Mouse (Mus musculus): ENCODE data around the gene Chgb.

Chgb gene

GRCm38 (mm10) chr2:132780978-132781377, at the start of gene Chgb:
Gene Chgb (plus strand): TSS chr2:132781278.
- DNase-seq (ENCODE audit: low spot score), result no peak

DNA sequence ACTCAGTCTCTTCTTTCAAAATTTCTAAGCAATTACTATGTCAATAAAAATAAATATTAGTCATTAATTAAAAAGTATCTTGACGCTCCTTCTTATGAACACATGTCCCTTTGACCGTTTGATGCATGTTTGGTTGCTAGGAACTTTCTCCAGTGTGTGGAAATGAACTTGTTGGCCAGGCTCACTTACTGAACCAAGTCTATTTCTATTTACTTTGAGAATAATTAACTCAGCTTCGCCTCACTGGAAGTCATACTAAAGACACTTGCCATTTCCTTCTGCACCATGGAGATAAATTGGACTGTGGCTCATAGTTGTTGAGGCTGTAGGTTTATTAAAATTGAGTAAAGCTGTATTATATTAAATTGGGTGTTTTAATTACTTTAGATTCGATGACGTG, 48.1 kb upstream of the Chgb start:
- no peak for DNase-seq (ENCODE audit: low spot score)

DNA sequence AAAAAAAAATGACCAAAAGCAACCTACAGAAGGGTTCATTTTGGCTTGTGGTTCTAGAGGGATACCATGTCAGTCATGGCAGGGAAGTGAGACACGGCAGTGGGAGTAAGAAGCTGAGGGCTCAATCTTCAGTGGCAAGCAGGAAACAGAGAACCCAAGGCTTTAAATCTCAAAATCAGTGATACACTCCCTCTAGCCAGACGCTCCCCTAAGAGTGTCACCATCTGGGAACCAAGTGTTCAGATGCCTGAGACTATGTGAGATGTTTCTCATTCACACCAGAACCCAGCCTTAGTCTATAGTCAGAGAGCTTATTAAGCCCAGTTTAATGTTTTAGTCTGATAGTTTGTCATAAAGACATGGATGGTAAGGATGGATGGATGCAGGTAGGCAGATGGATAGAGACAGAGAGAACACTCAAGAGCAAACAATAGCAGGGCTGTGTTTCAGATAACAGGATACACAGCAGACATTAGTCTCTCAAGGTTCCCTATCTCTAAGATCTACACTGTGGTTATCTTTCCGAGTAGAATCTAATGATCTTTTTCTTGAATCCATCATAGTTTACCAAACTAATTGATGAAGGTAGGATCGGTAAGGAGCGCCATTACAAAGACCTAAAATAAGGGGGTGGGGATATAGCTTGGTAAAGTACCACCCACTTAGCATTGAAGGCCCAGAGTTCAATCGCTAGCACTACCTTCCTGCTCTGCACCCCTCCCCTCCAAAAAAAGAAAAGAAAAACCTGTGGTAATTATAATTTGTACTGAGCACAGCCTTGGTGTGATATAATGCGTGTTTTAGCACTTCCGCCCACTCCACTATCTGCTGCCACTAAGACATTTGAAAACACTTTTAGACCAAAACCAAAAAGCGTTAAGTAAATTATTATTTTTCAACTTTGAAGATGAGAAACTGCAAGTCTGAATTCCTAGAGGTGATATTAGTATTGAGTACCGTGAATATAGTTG, 47.2 kb upstream of the Chgb start:
- no peak for DNase-seq (ENCODE audit: low spot score)

DNA sequence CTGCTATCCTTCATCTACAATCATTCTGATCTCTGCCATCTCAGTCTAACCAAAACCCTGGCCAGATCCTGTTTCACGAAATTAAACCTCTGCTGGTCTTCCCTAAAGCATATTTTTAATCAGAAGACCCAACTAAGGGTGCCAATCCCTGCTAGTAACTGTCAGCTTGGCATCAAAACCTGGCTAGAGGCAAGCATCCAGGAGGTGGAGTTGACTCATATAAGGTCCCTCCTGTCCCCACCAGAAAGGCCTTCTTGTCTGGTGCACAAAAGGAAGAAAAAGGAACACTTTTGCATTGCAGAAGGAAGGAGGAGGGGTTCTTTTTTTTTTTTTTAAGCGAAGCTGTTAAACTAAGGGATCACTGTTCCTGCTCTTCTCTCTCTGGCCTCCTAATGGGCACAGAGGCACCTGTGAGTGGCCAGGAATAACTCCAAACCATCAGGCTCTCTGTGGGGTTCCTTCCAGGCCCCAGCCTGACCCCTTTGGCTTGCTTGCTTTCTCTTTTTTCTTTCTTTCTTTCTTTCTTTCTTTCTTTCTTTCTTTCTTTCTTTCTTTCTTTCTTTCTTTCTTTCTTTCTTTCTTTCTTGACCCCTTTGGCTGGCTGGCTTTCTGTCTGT, 42.2 kb upstream of the Chgb start:
- no peak for DNase-seq (ENCODE audit: low spot score)

- DNase-seq (ENCODE audit: low spot score), result no peak
These were observed 39.2 kb upstream of the Chgb start for GRCm38 (mm10) chr2:132741862-132742347.

DNA sequence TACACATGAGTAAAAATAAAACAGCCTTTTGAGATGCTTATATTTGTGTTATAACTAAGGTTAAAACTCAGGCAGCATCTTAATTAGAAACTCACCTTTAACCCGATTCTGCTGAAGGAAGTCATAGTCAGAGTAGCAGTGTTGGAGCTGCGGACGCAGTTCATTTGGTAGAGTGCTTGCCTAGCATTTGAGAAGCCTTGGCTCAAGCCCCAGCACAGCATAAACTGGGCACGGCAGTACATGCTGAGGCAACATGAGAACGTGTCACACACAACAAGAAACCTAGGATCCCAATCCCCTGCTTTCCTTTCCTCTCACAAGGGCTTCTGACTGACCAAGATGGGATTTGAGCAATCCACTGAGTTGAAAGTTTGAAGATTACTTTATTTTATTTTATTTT, 36.2 kb upstream of the Chgb start:
- no peak for DNase-seq (ENCODE audit: low spot score)

GRCm38 (mm10) chr2:132746108-132746507, 35.0 kb upstream of the Chgb start:
- no peak for DNase-seq (ENCODE audit: low spot score)

DNA sequence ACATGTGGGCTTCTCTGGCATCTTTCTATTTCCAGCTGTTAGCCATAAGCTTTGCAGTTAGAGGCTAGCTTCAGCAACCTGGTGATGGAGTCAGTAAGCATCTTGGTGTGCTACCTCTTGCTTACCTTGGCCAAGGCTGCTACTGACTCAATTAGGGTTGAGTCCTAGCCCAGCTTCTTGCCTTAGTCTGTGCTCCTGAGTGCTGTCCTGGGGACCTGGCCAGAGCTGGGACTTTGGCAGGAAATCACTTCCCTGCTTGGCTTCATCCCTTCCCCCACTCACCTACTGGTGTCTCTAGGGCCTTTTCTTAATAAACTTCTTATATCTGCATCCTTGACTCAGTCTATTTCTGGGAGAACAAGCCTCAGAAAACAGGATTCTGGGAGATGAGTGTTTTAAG, 30.4 kb upstream of the Chgb start:
- DNase-seq (ENCODE audit: low spot score), result no peak

DNA sequence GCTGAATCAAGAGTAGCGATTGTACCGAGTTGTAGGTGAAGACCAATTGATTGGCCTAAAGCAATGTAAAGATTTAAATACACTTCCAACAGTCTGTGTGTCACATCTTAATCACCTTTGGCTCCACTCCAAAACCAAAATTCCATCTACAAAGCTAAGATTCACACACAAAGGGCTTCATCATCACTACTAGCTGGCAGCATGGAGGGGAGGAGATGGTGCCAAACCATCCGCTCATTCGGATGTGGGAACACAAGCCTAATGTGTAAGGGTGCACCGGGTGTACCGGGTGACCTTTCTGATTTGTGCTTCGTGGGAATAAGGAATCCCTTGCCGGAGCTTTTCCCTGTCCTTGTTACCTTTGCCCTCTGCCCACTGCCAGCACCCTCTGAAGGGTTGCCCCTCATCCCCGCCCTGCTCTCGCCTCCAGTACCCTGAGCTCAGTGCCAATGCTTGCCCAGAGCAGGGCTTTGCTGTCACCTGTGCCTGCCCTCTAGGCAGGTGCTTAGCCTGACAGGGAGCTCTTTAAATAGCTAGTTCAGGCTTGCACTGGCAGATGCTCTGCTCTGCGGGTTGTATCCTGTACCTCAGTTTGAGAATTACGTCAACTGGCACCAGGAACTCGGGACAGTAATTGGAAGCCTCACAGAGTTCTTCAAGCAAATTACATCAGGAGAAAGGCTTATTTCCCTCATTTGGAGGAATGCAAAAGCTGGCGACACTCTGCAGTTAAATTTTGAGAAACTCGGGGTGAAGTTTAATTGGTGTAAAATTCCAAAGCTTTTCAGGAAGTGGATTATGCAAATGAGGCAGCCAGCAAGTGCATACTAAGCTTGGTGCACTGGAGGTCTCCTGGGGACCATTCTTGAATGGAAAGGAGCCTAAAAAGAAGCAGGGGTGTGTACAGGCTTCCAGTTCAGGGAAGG, 29.7 kb upstream of the Chgb start:
- DNase-seq (ENCODE audit: low spot score), result no peak

DNA sequence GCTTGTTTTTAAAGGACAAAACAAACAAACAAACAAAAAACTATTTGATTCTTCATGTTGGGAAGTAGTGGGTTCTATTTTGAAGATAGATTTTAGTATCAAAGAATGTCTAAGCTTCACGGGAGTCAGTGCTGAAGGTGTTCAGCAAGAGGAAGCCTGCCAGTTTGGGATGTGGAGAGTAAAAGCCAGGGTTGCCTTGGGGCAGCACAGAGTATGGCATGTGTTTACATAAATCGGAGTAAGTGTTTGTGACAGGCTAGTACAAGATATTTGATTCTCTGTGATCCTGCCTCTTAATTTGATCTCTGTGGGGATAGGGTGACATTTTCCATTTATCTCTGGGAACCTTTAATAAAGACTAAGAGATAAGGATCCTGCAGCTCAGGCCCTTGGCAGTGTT, 28.7 kb upstream of the Chgb start:
- DNase-seq (ENCODE audit: low spot score), result no peak

DNA sequence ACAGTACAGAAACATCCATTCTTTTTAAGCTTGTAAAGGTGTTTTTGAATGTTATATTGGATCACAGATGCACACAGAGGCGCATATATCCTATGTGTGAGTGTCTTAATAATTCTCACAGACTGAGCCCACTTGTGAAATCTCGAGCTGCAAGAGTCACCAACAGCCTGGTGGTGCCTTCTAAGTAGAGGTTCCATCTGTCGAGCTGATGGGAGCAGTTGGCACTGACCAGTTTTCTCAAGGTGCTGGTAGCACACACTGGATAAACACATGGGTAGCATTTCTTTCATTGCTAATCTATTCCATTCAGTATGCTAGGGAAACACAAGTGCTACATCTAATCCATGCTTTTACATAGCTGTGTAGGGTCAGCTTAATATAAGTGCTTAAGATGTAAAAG, 27.9 kb upstream of the Chgb start:
- DNase-seq (ENCODE audit: low spot score), result no peak

GRCm38 (mm10) chr2:132757911-132758310, 23.2 kb upstream of the Chgb start:
- DNase-seq (ENCODE audit: low spot score), result no peak

DNA sequence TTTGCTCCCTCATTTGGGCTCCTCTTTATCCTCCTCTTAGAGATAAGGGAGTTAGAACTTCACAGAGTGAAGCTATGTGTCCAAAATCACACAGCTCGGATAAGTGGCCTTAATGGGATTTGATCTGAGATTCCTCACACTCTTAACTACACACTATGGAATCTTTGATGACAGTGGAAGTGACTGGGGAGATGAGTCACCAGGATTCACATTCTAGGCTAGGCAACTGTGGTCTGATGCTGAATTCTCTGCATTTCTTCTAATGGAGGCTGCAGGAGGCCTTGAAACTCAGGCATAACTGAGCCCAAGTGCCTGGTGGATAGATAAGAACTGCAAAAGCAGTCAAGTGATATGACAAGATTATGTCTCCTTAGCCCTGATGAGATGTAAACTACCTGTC, 10.3 kb upstream of the Chgb start:
- DNase-seq (ENCODE audit: low spot score), result no peak

GRCm38 (mm10) chr2:132781439-132782068, 476 bp downstream of the Chgb start:
- peak; percentile 95 for DNase-seq (ENCODE audit: low spot score)

- no peak for DNase-seq (ENCODE audit: low spot score)
These were observed 3.0 kb downstream of the Chgb start for GRCm38 (mm10) chr2:132784039-132784438.

- no peak for DNase-seq (ENCODE audit: low spot score)
These were observed 12.5 kb downstream of the Chgb start for GRCm38 (mm10) chr2:132793441-132794203.

- no peak for DNase-seq (ENCODE audit: low spot score)
These were observed 13.1 kb downstream of the Chgb start for GRCm38 (mm10) chr2:132794204-132794586.

- DNase-seq (ENCODE audit: low spot score), result no peak
These were observed 21.9 kb downstream of the Chgb start for GRCm38 (mm10) chr2:132802976-132803375.

GRCm38 (mm10) chr2:132815608-132816314, 34.7 kb downstream of the Chgb start, which contains the start of the genes Trmt6 and Mcm8:
Gene Trmt6 (minus strand): TSS chr2:132816055.
Gene Mcm8 (plus strand): TSS chr2:132816141.
- DNase-seq (ENCODE audit: low spot score), result peak; percentile 88

DNA sequence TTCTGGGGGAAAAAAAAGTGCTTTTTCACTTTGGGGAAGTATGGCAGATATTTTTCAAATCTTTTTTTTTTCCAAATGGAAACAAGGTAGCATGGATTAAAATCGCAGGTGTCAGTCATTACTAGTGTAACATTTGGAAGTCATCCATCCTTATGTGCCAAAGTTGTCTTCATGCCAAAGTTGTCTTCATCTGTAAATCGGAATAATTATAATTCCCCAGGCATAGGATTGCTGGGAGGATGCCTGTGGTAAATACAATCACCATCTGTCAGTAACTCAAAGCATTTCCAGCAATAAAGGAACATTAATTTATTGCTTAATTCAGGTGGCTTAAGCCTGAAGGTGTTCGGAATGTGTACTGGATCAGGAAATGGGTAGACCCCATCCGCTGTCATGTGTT, 60.0 kb downstream of the Chgb start:
- DNase-seq (ENCODE audit: low spot score), result no peak
